Mouse (Mus musculus) hindbrain, embryonic 12.5 days (tissue): ENCODE results near the gene Col13a1. TPM values are rescaled to one million over a fixed set of nuclear protein-coding genes. Genes with fewer than 3 reads are reported as not detected.

Experiments used
- ATAC-seq: fragments of 200-750 bp; cut with Nextera tagmentation; 2 replicates; pipeline ENCODE4 v1.8.0; 2017; ENCODE audit warnings: moderate TSS enrichment; ENCODE audit not compliant: low FRiP score
- H3K27ac ChIP-seq: fragments of 300-500 bp; sonication (generic); 2 replicates; pipeline ENCODE4 v1.5.1; 2016; ENCODE audit warnings: mild to moderate bottlenecking
- H3K27me3 ChIP-seq: fragments of 300-500 bp; sonication (generic); 2 replicates; pipeline ENCODE4 v1.6.1; 2016; ENCODE audit warnings: mild to moderate bottlenecking
- H3K36me3 ChIP-seq: fragments of 300-500 bp; sonication (generic); 2 replicates; pipeline ENCODE4 v1.6.1; 2016; ENCODE audit warnings: mild to moderate bottlenecking
- H3K4me1 ChIP-seq: fragments of 300-500 bp; sonication (generic); 2 replicates; pipeline ENCODE4 v1.6.1; 2016
- H3K4me2 ChIP-seq: fragments of 300-500 bp; sonication (generic); replicated peaks from 2 replicates; pipeline ENCODE4 v1.6.1; 2016; ENCODE audit warnings: mild to moderate bottlenecking
- H3K4me3 ChIP-seq: fragments of 300-500 bp; sonication (generic); 2 replicates; pipeline ENCODE4 v1.5.1; 2016; ENCODE audit warnings: mild to moderate bottlenecking
- H3K9ac ChIP-seq: fragments of 300-500 bp; sonication (generic); 2 replicates; pipeline ENCODE4 v1.6.1; 2016; ENCODE audit warnings: mild to moderate bottlenecking, moderate library complexity
- H3K9me3 ChIP-seq: fragments of 300-500 bp; sonication (generic); replicated peaks from 2 replicates; pipeline ENCODE4 v1.6.1; 2016; ENCODE audit warnings: mild to moderate bottlenecking
- WGBS: fragments of 180-500 bp; shearing (Covaris S2); methylation state at CpG from one replicate; pipeline ENCODE4 v1.1.7; 2016; 5-methylcytosine and 5-hydroxymethylcytosine counted together
- polyA plus RNA-seq: library from polyadenylated mRNA; unstranded; fragments of >200 nt; fragmentation: Nextera tagmentation; extraction: Ambion mirVana; gene quantifications from 2 replicates; pipeline ENCODE4 v1.2.1, GENCODE M21; 2016

Col13a1 gene
- polyA plus RNA-seq, 1 experiment from 2014 or later = 3.2 TPM

GRCm38 (mm10) chr10:61820050-61820449 lies 158.9 kb downstream of the Col13a1 start:
- Histone ChIP-seq H3K4me1 (peaks cover 13% of the 10 kb centered on the region), H3K4me3 (no peak overlapping the region), H3K27me3 (no peaks in the 10 kb centered on the region), H3K27ac (no peak overlapping the region), H3K4me2 (no peak overlapping the region), H3K36me3 (no peaks in the 10 kb centered on the region), H3K9ac (no peak overlapping the region), H3K9me3 (no peaks in the 10 kb centered on the region)
- no peak for ATAC-seq
- 52% methylated on average over 9 of the region's 9 CpGs for WGBS

GRCm38 (mm10) chr10:61811987-61812386 lies 166.9 kb downstream of the Col13a1 start:
- H3K9me3 ChIP-seq = no peaks in the 10 kb centered on the region
- H3K27me3 ChIP-seq = no peaks in the 10 kb centered on the region
- no peaks in the 10 kb centered on the region for H3K36me3 ChIP-seq
- ATAC-seq = no peak
- H3K4me1 ChIP-seq = no peaks in the 10 kb centered on the region
- H3K9ac ChIP-seq = no peak overlapping the region
- H3K4me3 ChIP-seq = no peak overlapping the region
- H3K27ac ChIP-seq = no peak overlapping the region
- no peak overlapping the region for H3K4me2 ChIP-seq
- 74% methylated on average over 5 of the region's 5 CpGs for WGBS

DNA sequence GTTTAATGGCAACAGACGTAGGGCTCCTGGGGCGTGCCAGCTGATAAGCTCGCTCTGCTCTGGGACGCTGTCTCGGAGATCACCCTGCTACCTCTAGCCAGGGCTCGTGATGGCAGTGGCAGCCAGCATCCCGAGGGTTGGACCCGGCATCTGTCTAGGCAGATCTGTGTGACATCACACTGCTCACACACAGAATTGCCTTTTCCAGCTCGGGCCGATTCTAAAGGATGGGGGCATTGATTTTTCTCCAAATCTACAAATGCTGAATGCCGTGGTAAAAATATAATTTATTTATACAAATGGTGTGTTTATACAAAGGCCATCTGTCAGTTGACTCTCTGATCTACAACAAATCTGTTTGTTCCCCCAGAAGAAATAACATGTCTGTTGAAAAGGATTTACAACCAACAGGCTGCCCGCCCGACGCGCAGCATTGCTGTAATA lies 180.8 kb downstream of the Col13a1 start:
- H3K9me3 ChIP-seq = no peaks in the 10 kb centered on the region
- H3K36me3 ChIP-seq = no peaks in the 10 kb centered on the region
- WGBS = 82% methylated on average over 15 of the region's 15 CpGs
- no peak overlapping the region for H3K9ac ChIP-seq
- H3K4me1 ChIP-seq = no peaks in the 10 kb centered on the region
- no peak for ATAC-seq
- no peak overlapping the region for H3K27ac ChIP-seq
- H3K4me2 ChIP-seq = no peak overlapping the region
- H3K4me3 ChIP-seq = no peak overlapping the region
- no peaks in the 10 kb centered on the region for H3K27me3 ChIP-seq

GRCm38 (mm10) chr10:61795458-61795857 lies 183.4 kb downstream of the Col13a1 start:
- H3K27me3 ChIP-seq = no peaks in the 10 kb centered on the region
- no peak overlapping the region for H3K4me2 ChIP-seq
- no peaks in the 10 kb centered on the region for H3K4me1 ChIP-seq
- no peak for ATAC-seq
- H3K9ac ChIP-seq = no peak overlapping the region
- H3K27ac ChIP-seq = no peak overlapping the region
- H3K4me3 ChIP-seq = no peak overlapping the region
- no peaks in the 10 kb centered on the region for H3K36me3 ChIP-seq
- no peaks in the 10 kb centered on the region for H3K9me3 ChIP-seq
- WGBS = 32% methylated on average over 8 of the region's 8 CpGs

DNA sequence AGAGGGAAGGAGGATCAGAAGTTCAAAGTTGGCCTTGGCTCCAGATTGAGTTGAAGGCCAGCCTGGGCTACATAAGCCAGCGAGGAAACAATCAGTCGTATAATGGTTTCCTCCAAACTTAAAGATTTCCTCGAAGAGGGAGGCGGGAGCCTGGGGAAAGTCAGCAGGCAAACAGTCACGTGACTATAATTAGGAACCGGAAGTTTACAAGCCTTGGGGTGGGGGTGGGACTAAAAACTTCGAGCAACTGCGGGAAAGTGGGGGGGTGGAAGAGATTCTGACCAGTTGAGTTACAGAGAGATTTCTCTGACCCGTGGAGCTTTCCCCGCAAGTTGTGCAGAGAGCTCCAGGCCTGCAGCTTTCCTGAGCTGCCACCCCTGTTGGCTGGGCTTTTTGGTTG lies 183.9 kb downstream of the Col13a1 start:
- no peak overlapping the region for H3K4me3 ChIP-seq
- H3K36me3 ChIP-seq = no peaks in the 10 kb centered on the region
- no peaks in the 10 kb centered on the region for H3K9me3 ChIP-seq
- no peaks in the 10 kb centered on the region for H3K27me3 ChIP-seq
- no peak overlapping the region for H3K27ac ChIP-seq
- H3K4me2 ChIP-seq = no peak overlapping the region
- no peaks in the 10 kb centered on the region for H3K4me1 ChIP-seq
- ATAC-seq = no peak
- H3K9ac ChIP-seq = no peak overlapping the region
- 69% methylated on average over 10 of the region's 10 CpGs for WGBS

DNA sequence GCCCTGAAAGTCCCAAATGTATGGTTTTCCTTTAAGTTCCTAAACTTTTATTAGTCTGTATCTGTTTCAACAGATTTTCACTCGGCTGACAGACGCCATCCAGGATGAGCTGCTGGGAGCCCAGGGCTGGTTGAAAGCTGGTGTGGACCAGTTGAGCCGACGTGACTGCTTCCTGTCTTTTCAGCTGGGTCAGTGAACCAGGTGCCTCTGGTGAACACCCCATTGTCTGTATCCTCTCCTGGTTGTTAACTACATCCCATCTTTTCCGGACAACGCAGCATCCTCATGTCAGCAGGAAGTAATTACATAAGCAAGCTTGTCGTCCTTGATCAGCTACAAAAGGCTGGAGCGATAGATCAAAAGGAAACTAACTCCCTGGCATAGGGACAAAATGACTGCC lies 185.9 kb downstream of the Col13a1 start:
- Histone ChIP-seq H3K9me3 (no peaks in the 10 kb centered on the region), H3K36me3 (no peaks in the 10 kb centered on the region), H3K4me3 (no peak overlapping the region), H3K9ac (no peak overlapping the region), H3K27me3 (no peaks in the 10 kb centered on the region), H3K4me1 (no peaks in the 10 kb centered on the region), H3K27ac (no peak overlapping the region), H3K4me2 (no peak overlapping the region)
- no peak for ATAC-seq
- 58% methylated on average over 8 of the region's 8 CpGs for WGBS

GRCm38 (mm10) chr10:61788499-61788898 lies 190.4 kb downstream of the Col13a1 start:
- Histone ChIP-seq H3K9me3 (no peaks in the 10 kb centered on the region), H3K4me3 (no peak overlapping the region)
- 91% methylated on average over 5 of the region's 5 CpGs for WGBS

More at GRCm38 (mm10) chr10:61788499-61788898, 190.4 kb downstream of the Col13a1 start:
- no peak overlapping the region for H3K27ac ChIP-seq
- no peaks in the 10 kb centered on the region for H3K36me3 ChIP-seq
- no peak for ATAC-seq
- no peaks in the 10 kb centered on the region for H3K27me3 ChIP-seq
- no peak overlapping the region for H3K9ac ChIP-seq
- H3K4me2 ChIP-seq = no peak overlapping the region
- peaks cover 7% of the 10 kb centered on the region; the same call in 1 of the 2 replicates for H3K4me1 ChIP-seq

Other genes with a start within 250 kb of the Col13a1 start
- 340 and 382 TPM in 2 replicates for gene H2afy2, start 195.0 kb downstream of the Col13a1 start, polyA plus RNA-seq
- gene Neurog3, start 154.0 kb upstream of the Col13a1 start, polyA plus RNA-seq = 0.70 and 0.83 TPM in 2 replicates
- 47.5 and 50.0 TPM in 2 replicates for gene Fam241b, start 164.8 kb upstream of the Col13a1 start, polyA plus RNA-seq